Mouse (Mus musculus) mouse trophoblast stem cell (cell line): ENCODE data around the gene Timm8b.
"Not testable (repeated sequence)": the region's sequence is repeated elsewhere in the genome, so short reads cannot be mapped to it uniquely, and the experiment has no call there.

ENCODE experiments used
- in situ Hi-C, 2 experiments: fragments of 300-500 bp; cut with MseI, MboI; formaldehyde crosslinking; loops; 2 replicates in 1 of 2; 3 replicates in 1 of 2; pipeline ENCODE4 v1.15.1; 2025

The Timm8b gene

GRCm38 (mm10) chr9:50602055-50602845 is 1.5 kb upstream of the Timm8b start:
- in situ Hi-C loops = no loop called here

- in situ Hi-C loops = no loop called here
Measured at GRCm38 (mm10) chr9:50603998-50604324, 251 bp downstream of the Timm8b start.

GRCm38 (mm10) chr9:50604338-50604737 is 628 bp downstream of the Timm8b start:
- in situ Hi-C loops = no loop called here

GRCm38 (mm10) chr9:50612115-50612514 is 8.4 kb downstream of the Timm8b start:
- in situ Hi-C loops = no loop called here

GRCm38 (mm10) chr9:50616161-50616560 is 12.5 kb downstream of the Timm8b start:
- in situ Hi-C loops = no loop called here

- in situ Hi-C loops = no loop called here
Measured at GRCm38 (mm10) chr9:50616766-50617603, 13.3 kb downstream of the Timm8b start, which contains the start of the genes Pih1d2 and Nkapd1. Pih1d2 (plus strand) TSS chr9:50617321. Nkapd1 (minus strand) TSS chr9:50617464.

- in situ Hi-C loops = no loop called here
Measured at GRCm38 (mm10) chr9:50617794-50618330, 14.2 kb downstream of the Timm8b start.

- in situ Hi-C loops = not testable (repeated sequence)
Measured at GRCm38 (mm10) chr9:50630903-50631302, 27.2 kb downstream of the Timm8b start.

- in situ Hi-C loops = no loop called here
Measured at GRCm38 (mm10) chr9:50632016-50632688, 28.4 kb downstream of the Timm8b start.

GRCm38 (mm10) chr9:50633059-50633458 is 29.3 kb downstream of the Timm8b start:
- in situ Hi-C loops = no loop called here

GRCm38 (mm10) chr9:50634270-50634669 is 30.6 kb downstream of the Timm8b start:
- in situ Hi-C loops = no loop called here

GRCm38 (mm10) chr9:50646826-50647370 is 43.2 kb downstream of the Timm8b start:
- in situ Hi-C loops = no loop called here

GRCm38 (mm10) chr9:50650503-50650902 is 46.8 kb downstream of the Timm8b start:
- in situ Hi-C loops = no loop called here
